Mouse (Mus musculus): Measurements from ENCODE around the gene Axl.

Gene Axl

GRCm38 (mm10) chr7:25794775-25795174 is 6.3 kb upstream of the Axl start:
- 79% methylated on average over 8 of the region's 8 CpGs for WGBS

- WGBS = 59% methylated on average over 3 of the region's 3 CpGs
Measured at GRCm38 (mm10) chr7:25793679-25794078, 5.2 kb upstream of the Axl start.

- WGBS = 78% methylated on average over 9 of the region's 9 CpGs
Measured at GRCm38 (mm10) chr7:25792966-25793365, 4.5 kb upstream of the Axl start.

GRCm38 (mm10) chr7:25790615-25791014 is 2.1 kb upstream of the Axl start:
- WGBS = 73% methylated on average over 8 of the region's 8 CpGs

GRCm38 (mm10) chr7:25789129-25789440 is 580 bp upstream of the Axl start:
- WGBS = 58% methylated on average over 3 of the region's 3 CpGs

GRCm38 (mm10) chr7:25787456-25788219 is 867 bp downstream of the Axl start:
- WGBS = 28% methylated on average over 9 of the region's 9 CpGs

GRCm38 (mm10) chr7:25786974-25787373 is 1.5 kb downstream of the Axl start:
- WGBS = 73% methylated on average over 4 of the region's 4 CpGs

GRCm38 (mm10) chr7:25785752-25786151 is 2.8 kb downstream of the Axl start:
- 81% methylated on average over 4 of the region's 4 CpGs for WGBS

GRCm38 (mm10) chr7:25784808-25785207 is 3.7 kb downstream of the Axl start:
- 59% methylated on average over 1 of the region's 1 CpGs for WGBS

GRCm38 (mm10) chr7:25783746-25784145 is 4.8 kb downstream of the Axl start:
- 86% methylated on average over 8 of the region's 8 CpGs for WGBS

GRCm38 (mm10) chr7:25782744-25783143 is 5.8 kb downstream of the Axl start:
- WGBS = 77% methylated on average over 6 of the region's 6 CpGs

- 43% methylated on average over 11 of the region's 11 CpGs for WGBS
Measured at GRCm38 (mm10) chr7:25781937-25782610, 6.4 kb downstream of the Axl start.

GRCm38 (mm10) chr7:25781321-25781936 is 7.1 kb downstream of the Axl start:
- 8% methylated on average over 32 of the region's 33 CpGs for WGBS

GRCm38 (mm10) chr7:25780753-25781152 is 7.8 kb downstream of the Axl start:
- WGBS = 48% methylated on average over 4 of the region's 4 CpGs

- WGBS = 77% methylated on average over 5 of the region's 5 CpGs
Measured at GRCm38 (mm10) chr7:25780021-25780420, 8.5 kb downstream of the Axl start.

GRCm38 (mm10) chr7:25768229-25768628 is 20.3 kb downstream of the Axl start:
- 91% methylated on average over 5 of the region's 5 CpGs for WGBS

- WGBS = 86% methylated on average over 6 of the region's 6 CpGs
Measured at GRCm38 (mm10) chr7:25766108-25766507, 22.4 kb downstream of the Axl start.

- WGBS = 70% methylated on average over 5 of the region's 5 CpGs
Measured at GRCm38 (mm10) chr7:25764221-25764620, 24.3 kb downstream of the Axl start.

GRCm38 (mm10) chr7:25763678-25764077 is 24.8 kb downstream of the Axl start:
- WGBS = 81% methylated on average over 11 of the region's 11 CpGs

- 47% methylated on average over 10 of the region's 10 CpGs for WGBS
Measured at GRCm38 (mm10) chr7:25761354-25761753, 27.2 kb downstream of the Axl start.

GRCm38 (mm10) chr7:25756011-25756410 is 32.5 kb downstream of the Axl start:
- WGBS = under 1% methylated on average over 18 of the region's 18 CpGs

- under 1% methylated on average over 15 of the region's 15 CpGs for WGBS
Measured at GRCm38 (mm10) chr7:25755468-25755833, 33.1 kb downstream of the Axl start.
